Mouse (Mus musculus): ENCODE measurements around the gene Kansl2. TPM values are rescaled to one million over a fixed set of nuclear protein-coding genes. Genes with fewer than 3 reads are reported as not detected.

Gene Kansl2
- 10 to 100 TPM; 71.5 to 77.4 TPM for total RNA-seq (2021)
- long read RNA-seq, experiment 1, transcript Kansl2-202 (10 exons, 2,324 nt): minor isoform, 60 of 262 reads
- long read RNA-seq, experiment 1, transcript Kansl2-204 (10 exons, 3,596 nt): major isoform, 122 of 262 reads
- long read RNA-seq, experiment 1, partial matches to known transcripts: 28 of 262 reads
- long read RNA-seq, experiment 1, other reads (novel, unspliced or antisense): 49 of 262 reads
- long read RNA-seq, experiment 2, transcript Kansl2-204 (10 exons, 3,596 nt): major isoform, 105 of 227 reads
- long read RNA-seq, experiment 2, transcript Kansl2-202 (10 exons, 2,324 nt): minor isoform, 64 of 227 reads
- long read RNA-seq, experiment 2, partial matches to known transcripts: 17 of 227 reads
- long read RNA-seq, experiment 2, other reads (novel, unspliced or antisense): 41 of 227 reads

DNA sequence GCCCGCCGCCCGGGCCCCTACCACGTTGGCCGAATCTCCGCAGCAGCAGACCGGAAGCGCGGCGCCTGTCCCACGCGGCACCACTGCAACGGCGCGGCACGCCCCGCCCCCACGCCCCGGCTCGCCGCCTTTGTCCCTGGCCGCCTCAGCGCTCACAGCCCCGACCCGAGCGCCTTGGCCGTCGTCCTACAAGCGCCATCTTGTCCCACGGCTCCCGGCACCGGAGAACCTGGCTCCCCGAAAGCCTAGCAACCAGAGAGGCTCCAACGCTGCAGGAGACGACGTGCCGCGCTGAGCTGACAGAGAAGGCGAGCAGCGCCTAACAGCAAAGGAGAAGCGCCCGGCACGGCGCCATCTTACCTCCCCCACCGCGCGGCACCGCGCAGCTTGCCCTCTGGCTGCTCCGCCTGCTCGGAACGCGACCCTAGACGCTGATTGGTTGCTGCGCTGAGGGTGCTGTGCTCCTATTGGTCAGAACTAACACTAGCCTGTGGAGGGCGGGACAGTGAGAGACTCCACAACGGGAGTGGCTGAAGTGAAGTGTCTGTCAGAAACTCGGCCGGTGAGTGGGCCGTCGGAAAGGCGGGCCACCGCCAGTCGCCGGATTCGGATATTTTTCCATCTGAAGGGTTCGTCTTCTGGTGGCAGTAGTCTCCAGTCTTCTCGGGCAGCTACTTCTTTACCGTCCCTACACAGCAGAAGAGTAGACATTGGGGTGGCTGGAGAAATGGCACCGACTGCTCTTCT lies at the start of gene Kansl2:
Kansl2 (minus strand) TSS at position 384 of the 747 bp plus-strand sequence.
- peak; percentile 93 for DNase-seq

GRCm38 (mm10) chr15:98582996-98583395 lies 48.9 kb upstream of the Kansl2 start:
- no peak for DNase-seq

DNA sequence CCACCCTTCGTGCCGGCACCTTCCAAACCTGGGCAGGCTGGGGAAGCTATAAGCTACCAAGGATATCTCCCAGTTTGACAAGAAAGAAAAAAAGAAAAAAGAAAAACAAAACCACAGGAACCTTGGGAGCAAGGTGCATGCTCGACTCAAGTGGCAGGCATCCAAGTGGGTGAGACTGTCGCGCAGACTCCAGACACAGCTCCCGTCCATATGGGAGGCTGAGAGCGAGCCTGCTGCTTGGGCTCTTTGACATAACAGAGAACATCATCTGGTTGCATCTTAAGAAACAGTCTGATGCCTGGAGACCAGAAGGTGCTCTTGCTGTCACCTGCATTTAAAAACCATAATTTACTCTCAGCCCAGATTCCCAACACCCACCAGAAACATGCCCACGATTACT lies 48.3 kb upstream of the Kansl2 start:
- DNase-seq: no peak

DNA sequence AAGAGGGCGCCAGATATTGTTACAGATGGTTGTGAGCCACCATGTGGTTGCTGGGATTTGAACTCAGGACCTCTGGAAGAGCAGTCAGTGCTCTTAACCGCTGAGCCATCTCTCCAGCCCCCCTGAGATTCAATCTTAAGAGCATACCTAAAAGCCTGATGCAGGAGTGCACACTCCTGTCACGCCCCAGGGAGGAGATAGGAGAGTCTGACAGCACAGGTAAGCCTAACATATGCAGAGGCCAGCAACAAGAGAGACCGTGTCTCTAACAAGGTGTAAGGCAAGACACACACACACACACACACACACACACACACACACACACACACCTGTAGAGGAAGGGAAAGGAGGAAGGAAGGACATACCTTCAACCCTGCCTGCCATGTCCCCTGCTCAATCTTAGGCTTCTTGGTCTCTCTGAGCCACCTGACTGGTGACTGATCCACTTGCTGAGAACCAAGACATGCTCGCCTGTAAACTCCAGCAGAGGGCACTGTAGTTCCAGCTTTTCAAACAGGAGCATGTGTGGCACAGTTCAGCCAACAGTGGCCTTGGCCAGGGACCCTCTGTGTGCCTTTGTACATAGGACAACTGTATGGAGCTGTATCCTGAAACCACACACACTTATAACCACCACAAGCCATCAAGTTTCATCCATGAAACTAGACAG lies 45.9 kb upstream of the Kansl2 start:
- peak; percentile 64 for DNase-seq

DNA sequence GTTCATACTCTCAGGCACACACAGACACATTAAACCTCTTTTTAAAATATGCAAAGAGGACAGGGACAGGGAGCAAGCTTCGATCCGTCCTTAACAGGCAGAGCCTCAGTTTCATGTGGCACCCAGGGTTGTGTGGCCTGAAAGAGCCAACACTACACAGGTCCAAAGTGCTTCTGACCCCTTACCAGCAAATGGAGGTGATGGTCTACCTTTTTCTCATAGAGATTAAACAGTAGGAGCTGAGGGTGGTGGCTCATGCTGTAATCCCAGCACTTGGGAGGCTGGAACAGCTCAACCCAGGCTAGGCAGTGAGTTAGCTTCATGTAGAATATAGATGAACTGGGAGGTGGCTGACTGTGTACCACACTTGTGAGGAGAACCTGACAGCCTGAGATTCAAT lies 45.2 kb upstream of the Kansl2 start:
- no peak for DNase-seq

DNA sequence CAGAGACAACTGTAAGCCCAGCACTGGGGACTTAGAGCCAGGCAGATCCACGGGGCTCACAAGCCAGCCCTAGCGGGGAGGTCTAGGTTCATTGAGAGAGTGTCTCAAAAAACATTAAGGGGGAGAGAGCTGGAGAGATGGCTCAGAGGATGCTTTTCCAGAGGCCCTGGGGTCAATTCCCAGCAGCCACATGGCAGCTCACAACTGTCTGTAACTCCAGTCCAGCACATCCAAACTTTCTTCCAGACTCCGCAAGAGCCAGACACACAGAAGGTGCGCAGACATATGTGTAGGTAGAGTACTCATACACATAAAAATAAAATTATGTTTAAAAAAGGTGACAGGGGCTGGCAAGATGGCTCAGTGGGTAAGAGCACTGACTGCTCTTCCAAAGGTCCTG lies 39.2 kb upstream of the Kansl2 start:
- DNase-seq: no peak

- no peak for DNase-seq
Measured at GRCm38 (mm10) chr15:98570873-98571538, 36.9 kb upstream of the Kansl2 start, which contains the start of the genes Ccnt1 and 4930415O20Rik. TSS of gene Ccnt1 (minus strand) at chr15:98570923. TSS of gene 4930415O20Rik (plus strand) at chr15:98571004.

GRCm38 (mm10) chr15:98569795-98570365 lies 35.8 kb upstream of the Kansl2 start:
- DNase-seq: no peak

GRCm38 (mm10) chr15:98569216-98569615 lies 35.2 kb upstream of the Kansl2 start:
- no peak for DNase-seq

GRCm38 (mm10) chr15:98568256-98569033 lies 34.4 kb upstream of the Kansl2 start:
- DNase-seq: no peak

- peak; percentile 98 for DNase-seq
Measured at GRCm38 (mm10) chr15:98567278-98568134, 33.4 kb upstream of the Kansl2 start.

- DNase-seq: no peak
Measured at GRCm38 (mm10) chr15:98566973-98567277, 32.9 kb upstream of the Kansl2 start.

- no peak for DNase-seq
Measured at GRCm38 (mm10) chr15:98557186-98557585, 23.1 kb upstream of the Kansl2 start.

GRCm38 (mm10) chr15:98555881-98556280 lies 21.8 kb upstream of the Kansl2 start:
- DNase-seq: peak; percentile 34

GRCm38 (mm10) chr15:98552758-98553157 lies 18.7 kb upstream of the Kansl2 start:
- DNase-seq: no peak

DNA sequence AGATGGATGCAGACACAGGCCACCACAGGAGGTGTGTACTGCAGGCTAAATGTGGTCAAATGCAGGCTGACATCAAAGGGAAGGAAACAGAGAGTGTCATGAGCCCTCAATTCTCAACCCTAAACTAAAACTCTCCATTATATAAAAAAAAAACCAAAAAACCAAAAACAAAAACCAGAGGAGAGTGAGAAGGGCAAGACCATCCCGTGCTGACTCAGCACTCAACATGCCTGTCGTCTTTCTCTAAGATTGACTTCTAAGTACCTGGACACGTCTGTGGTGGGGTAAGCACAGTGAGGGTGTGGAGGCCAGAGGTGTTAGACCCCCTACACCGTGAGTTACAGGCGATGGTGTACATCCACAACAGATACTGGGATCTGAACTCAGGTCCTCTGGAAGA lies 12.8 kb upstream of the Kansl2 start:
- no peak for DNase-seq

DNA sequence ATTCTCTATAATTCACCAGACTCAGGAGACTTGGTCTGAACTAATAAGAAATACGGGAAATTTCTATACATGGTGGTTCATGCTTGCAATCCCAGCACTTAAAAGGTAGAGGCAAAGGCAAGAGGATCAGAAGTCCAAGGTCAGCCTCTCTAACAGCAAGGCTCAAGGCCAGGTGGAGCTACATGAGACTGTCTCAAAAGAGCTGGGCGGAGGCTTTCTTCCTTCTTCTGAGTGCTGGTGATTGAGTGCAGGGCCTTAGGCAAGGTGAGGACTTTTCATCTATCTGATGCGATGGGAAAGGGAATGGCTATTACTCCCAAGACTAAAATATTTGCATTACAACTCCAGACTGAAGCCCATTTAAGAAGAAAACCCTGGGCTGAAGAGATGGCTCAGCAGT lies 11.1 kb upstream of the Kansl2 start:
- no peak for DNase-seq

GRCm38 (mm10) chr15:98543341-98543740 lies 9.3 kb upstream of the Kansl2 start:
- DNase-seq: no peak

GRCm38 (mm10) chr15:98541064-98541463 lies 7.0 kb upstream of the Kansl2 start:
- DNase-seq: no peak

- no peak for DNase-seq
Measured at GRCm38 (mm10) chr15:98537923-98538322, 3.9 kb upstream of the Kansl2 start.

Data from gastrocnemius, postnatal 10 days (tissue).